Mouse (Mus musculus) intestine, embryonic 14.5 days (tissue): ENCODE measurements around the gene Atg2a. TPM values are rescaled to one million over a fixed set of nuclear protein-coding genes. Genes with fewer than 3 reads are reported as not detected.

Source experiments
- ATAC-seq: fragments of 200-750 bp; cut with Nextera tagmentation; replicated peaks from 2 replicates; pipeline ENCODE4 v1.8.0; 2017; ENCODE audit warnings: low read depth, moderate number of reproducible peaks, moderate TSS enrichment, moderate library complexity; ENCODE audit not compliant: low FRiP score, low TSS enrichment
- DNase-seq: peaks from one replicate; pipeline ENCODE4 v3.0.0-alpha.2; 2018; ENCODE audit warnings: low spot score
- H3K27ac ChIP-seq: fragments of 300-500 bp; sonication (generic); 2 replicates; pipeline ENCODE4 v1.5.1; 2014; ENCODE audit warnings: low read depth, mild to moderate bottlenecking, control low read depth
- H3K27me3 ChIP-seq: fragments of 300-500 bp; sonication (generic); replicated peaks from 2 replicates; pipeline ENCODE4 v1.6.1; 2014; ENCODE audit warnings: low read length, control low read depth; ENCODE audit not compliant: control insufficient read depth, insufficient read depth
- H3K36me3 ChIP-seq: fragments of 300-500 bp; sonication (generic); 2 replicates; pipeline ENCODE4 v1.6.1; 2014; ENCODE audit warnings: low read length, control low read depth; ENCODE audit not compliant: control insufficient read depth, insufficient read depth
- H3K4me1 ChIP-seq: fragments of 300-500 bp; sonication (generic); replicated peaks from 2 replicates; pipeline ENCODE4 v1.6.1; 2014; ENCODE audit warnings: low read length, control low read depth, mixed read lengths; ENCODE audit not compliant: control insufficient read depth, insufficient read depth
- H3K4me2 ChIP-seq: fragments of 300-500 bp; sonication (generic); 2 replicates; pipeline ENCODE4 v1.6.1; 2014; ENCODE audit warnings: low read length
- H3K4me3 ChIP-seq: fragments of 300-500 bp; sonication (generic); 2 replicates; pipeline ENCODE4 v1.5.1; 2014; ENCODE audit warnings: low read depth, low read length, control low read depth, mixed read lengths
- H3K9ac ChIP-seq: fragments of 300-500 bp; sonication (generic); 2 replicates; pipeline ENCODE4 v1.6.1; 2014; ENCODE audit warnings: mild to moderate bottlenecking, low read length
- H3K9me3 ChIP-seq: fragments of 300-500 bp; sonication (generic); 2 replicates; pipeline ENCODE4 v1.6.1; 2016; ENCODE audit warnings: low read length, control low read depth; ENCODE audit not compliant: control insufficient read depth
- WGBS: fragments of 180-500 bp; shearing (Covaris S2); extraction: QIAGEN DNeasy Blood & Tissue Kit; methylation state at CpG from one replicate; pipeline ENCODE4 v1.1.7; 2014; 5-methylcytosine and 5-hydroxymethylcytosine counted together
- polyA plus RNA-seq: library from polyadenylated mRNA; unstranded; fragments of >200 nt; fragmentation: Nextera tagmentation; extraction: Ambion mirVana; gene quantifications from 2 replicates; pipeline ENCODE4 v1.2.1, GENCODE M21; 2014

Atg2a gene
- polyA plus RNA-seq, 1 experiment from 2014 or later, result 11.6 TPM

GRCm38 (mm10) chr19:6268670-6269132, 27.2 kb downstream of the Atg2a start:
- DNase-seq (no peak), ATAC-seq (no peak)
- no peak overlapping the region for H3K27ac ChIP-seq
- no peak overlapping the region for H3K9ac ChIP-seq
- no peak overlapping the region for H3K4me2 ChIP-seq
- WGBS, result 78% methylated on average over 7 of the region's 7 CpGs
- H3K36me3 ChIP-seq, result no peaks in the 10 kb centered on the region
- no peaks in the 10 kb centered on the region for H3K9me3 ChIP-seq
- H3K4me3 ChIP-seq, result no peak overlapping the region
- 0 out of 2 replicates have a peak, but pooled peaks cover 6% of the 10 kb centered on the region for H3K4me1 ChIP-seq
- H3K27me3 ChIP-seq, result 0 out of 2 replicates have a peak, but pooled peaks cover 3% of the 10 kb centered on the region

DNA sequence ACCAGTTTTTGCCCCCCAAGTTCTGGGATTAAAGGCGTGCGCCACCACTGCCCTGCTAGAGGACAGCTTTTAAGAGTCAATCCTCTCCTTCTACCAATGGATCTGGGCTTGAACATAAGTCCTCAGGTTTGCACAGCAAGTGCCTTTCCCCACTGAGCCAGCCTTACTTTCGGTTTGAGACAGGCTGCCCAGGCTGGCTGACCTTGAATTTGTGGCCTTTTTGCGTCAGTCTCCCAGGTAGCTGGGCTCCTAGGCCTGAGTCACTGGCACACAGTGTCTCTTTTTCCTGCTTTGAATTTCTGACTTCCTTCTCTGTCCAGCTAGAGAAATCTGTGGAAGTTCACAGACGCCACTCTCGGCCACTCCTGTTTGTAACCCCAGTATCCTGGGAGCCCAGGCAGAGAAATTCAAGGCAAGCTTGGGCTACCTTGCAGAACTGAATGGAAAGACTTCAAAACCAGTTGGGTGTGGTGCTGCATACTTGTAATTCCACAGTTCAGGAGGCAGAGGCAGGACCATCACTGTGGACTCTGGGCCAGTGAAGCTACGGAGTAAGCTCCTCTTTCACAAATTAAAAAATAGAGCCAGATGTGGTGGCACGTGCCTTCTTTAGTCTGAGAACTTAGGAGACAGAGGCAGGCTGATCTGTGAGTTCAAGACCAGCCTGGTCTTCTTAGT, 28.5 kb downstream of the Atg2a start:
- Histone ChIP-seq H3K36me3 (no peaks in the 10 kb centered on the region), H3K27ac (no peak overlapping the region), H3K9me3 (no peaks in the 10 kb centered on the region), H3K9ac (no peak overlapping the region), H3K27me3 (0 out of 2 replicates have a peak, but pooled peaks cover 3% of the 10 kb centered on the region), H3K4me2 (no peak overlapping the region), H3K4me1 (0 out of 2 replicates have a peak, but pooled peaks cover 6% of the 10 kb centered on the region), H3K4me3 (no peak overlapping the region)
- WGBS, result 85% methylated on average over 8 of the region's 8 CpGs
- DNase-seq (no peak), ATAC-seq (no peak)

- Histone ChIP-seq H3K4me3 (no peak overlapping the region), H3K4me2 (no peak overlapping the region), H3K27ac (no peak overlapping the region), H3K9ac (no peak overlapping the region), H3K27me3 (0 out of 2 replicates have a peak, but pooled peaks cover 3% of the 10 kb centered on the region), H3K9me3 (no peaks in the 10 kb centered on the region), H3K36me3 (no peaks in the 10 kb centered on the region), H3K4me1 (peaks cover 10% of the 10 kb centered on the region)
- ATAC-seq, result no peak
- WGBS, result 51% methylated on average over 9 of the region's 9 CpGs
- DNase-seq, result no peak
Measured at GRCm38 (mm10) chr19:6270661-6271060, 29.2 kb downstream of the Atg2a start.

GRCm38 (mm10) chr19:6271206-6271605, 29.7 kb downstream of the Atg2a start:
- no peak for ATAC-seq
- 25% methylated on average over 8 of the region's 8 CpGs for WGBS
- Histone ChIP-seq H3K4me3 (no peak overlapping the region), H3K4me2 (no peak overlapping the region), H3K27ac (no peak overlapping the region), H3K9ac (no peak overlapping the region), H3K9me3 (no peaks in the 10 kb centered on the region), H3K36me3 (no peaks in the 10 kb centered on the region), H3K27me3 (0 out of 2 replicates have a peak, but pooled peaks cover 3% of the 10 kb centered on the region), H3K4me1 (peaks cover 13% of the 10 kb centered on the region)
- no peak for DNase-seq

- Histone ChIP-seq H3K9ac (no peak overlapping the region), H3K4me2 (no peak overlapping the region), H3K36me3 (no peaks in the 10 kb centered on the region), H3K27ac (no peak overlapping the region; the same call in 1 of the 2 replicates), H3K9me3 (no peaks in the 10 kb centered on the region), H3K4me3 (no peak overlapping the region), H3K4me1 (peaks cover 13% of the 10 kb centered on the region), H3K27me3 (0 out of 2 replicates have a peak, but pooled peaks cover 3% of the 10 kb centered on the region)
- ATAC-seq (no peak), DNase-seq (no peak)
- 62% methylated on average over 7 of the region's 7 CpGs for WGBS
Measured at GRCm38 (mm10) chr19:6272053-6272452, 30.6 kb downstream of the Atg2a start.

DNA sequence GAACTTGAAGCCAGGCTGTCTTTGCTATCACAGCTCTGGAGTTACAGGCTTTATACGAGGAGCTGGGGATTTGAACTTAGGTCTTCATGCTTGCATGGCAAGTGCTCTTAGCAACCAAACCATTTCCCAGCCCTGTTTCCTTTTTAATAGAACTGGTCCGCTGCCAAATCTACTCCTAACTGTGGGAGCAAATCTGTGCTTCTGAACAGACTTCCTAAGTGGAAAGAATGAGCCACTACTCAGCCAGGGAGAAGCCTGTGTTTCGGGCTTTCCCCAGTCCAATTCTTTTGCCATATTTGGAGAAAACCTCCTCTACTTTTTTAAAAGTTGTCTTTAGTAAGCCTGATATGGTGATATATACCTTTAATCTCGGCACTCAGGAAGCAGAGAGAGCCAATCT, 31.3 kb downstream of the Atg2a start:
- Histone ChIP-seq H3K36me3 (no peaks in the 10 kb centered on the region), H3K4me2 (no peak overlapping the region), H3K9me3 (no peaks in the 10 kb centered on the region), H3K27ac (no peak overlapping the region; the same call in 1 of the 2 replicates), H3K27me3 (0 out of 2 replicates have a peak, but pooled peaks cover 3% of the 10 kb centered on the region), H3K4me3 (no peak overlapping the region), H3K9ac (no peak overlapping the region), H3K4me1 (peaks cover 15% of the 10 kb centered on the region)
- WGBS, result 71% methylated on average over 4 of the region's 4 CpGs
- DNase-seq (no peak), ATAC-seq (no peak)

- no peak overlapping the region for H3K4me3 ChIP-seq
- H3K4me1 ChIP-seq, result peaks cover 24% of the 10 kb centered on the region
- no peak for ATAC-seq
- H3K4me2 ChIP-seq, result no peak overlapping the region
- H3K9ac ChIP-seq, result no peak overlapping the region
- WGBS, result 72% methylated on average over 4 of the region's 4 CpGs
- no peaks in the 10 kb centered on the region for H3K36me3 ChIP-seq
- no peak overlapping the region for H3K27ac ChIP-seq
- DNase-seq, result no peak
- 0 out of 2 replicates have a peak, but pooled peaks cover 3% of the 10 kb centered on the region for H3K27me3 ChIP-seq
- no peaks in the 10 kb centered on the region for H3K9me3 ChIP-seq
Measured at GRCm38 (mm10) chr19:6273592-6273991, 32.1 kb downstream of the Atg2a start.

DNA sequence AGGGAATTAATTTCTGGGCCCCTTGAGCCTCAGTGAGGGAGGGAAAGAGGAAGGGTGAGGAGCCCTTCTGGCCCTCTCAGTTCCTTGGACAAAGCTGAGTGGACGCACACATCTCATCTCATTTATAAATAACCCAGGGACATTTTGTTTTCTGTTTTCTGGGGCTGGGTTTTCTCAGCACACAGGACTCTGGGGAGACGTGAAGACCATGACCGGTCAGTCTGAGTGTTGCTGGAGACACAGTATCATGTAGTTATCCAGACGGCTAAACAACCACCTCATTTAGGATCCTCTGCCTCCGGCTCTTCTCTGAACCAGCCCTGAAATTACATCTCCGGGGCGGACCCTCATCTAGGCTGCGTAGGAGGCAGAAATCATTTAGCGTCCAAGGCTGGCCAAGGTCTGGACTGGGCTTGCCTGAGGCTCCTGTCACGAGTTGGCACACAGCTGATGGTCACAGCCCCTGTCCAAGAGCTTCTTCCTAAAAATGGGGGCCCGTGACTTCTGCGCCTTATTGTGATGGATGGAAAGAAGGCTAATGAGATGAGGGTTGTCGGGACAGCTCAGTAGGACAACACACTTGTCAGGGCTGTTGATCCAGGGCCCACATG, 32.6 kb downstream of the Atg2a start:
- no peak for ATAC-seq
- no peak overlapping the region for H3K27ac ChIP-seq
- H3K9me3 ChIP-seq, result no peaks in the 10 kb centered on the region
- no peak overlapping the region for H3K9ac ChIP-seq
- no peak overlapping the region for H3K4me2 ChIP-seq
- H3K27me3 ChIP-seq, result 0 out of 2 replicates have a peak, but pooled peaks cover 3% of the 10 kb centered on the region
- 83% methylated on average over 13 of the region's 13 CpGs for WGBS
- no peak overlapping the region for H3K4me3 ChIP-seq
- DNase-seq, result no peak
- H3K4me1 ChIP-seq, result peaks cover 29% of the 10 kb centered on the region
- H3K36me3 ChIP-seq, result no peaks in the 10 kb centered on the region
